Mouse (Mus musculus) midbrain, postnatal 0 days (tissue): ENCODE measurements around the gene Rnase12. TPM values are rescaled to one million over a fixed set of nuclear protein-coding genes. Genes with fewer than 3 reads are reported as not detected.

Experiments
- ATAC-seq: fragments of 200-750 bp; cut with Nextera tagmentation; 2 replicates; pipeline ENCODE4 v1.8.0; 2017; ENCODE audit warnings: moderate number of reproducible peaks, mild to moderate bottlenecking, moderate TSS enrichment, moderate library complexity; ENCODE audit not compliant: low FRiP score
- DNase-seq: peaks from one replicate; pipeline ENCODE4 v3.0.0-alpha.2; 2015; ENCODE audit warnings: low spot score
- H3K27ac ChIP-seq: fragments of 300-500 bp; sonication (generic); 2 replicates; pipeline ENCODE4 v1.5.1; 2014; ENCODE audit warnings: low read depth, mild to moderate bottlenecking, low read length, mixed read lengths
- H3K27me3 ChIP-seq: fragments of 300-500 bp; sonication (generic); 2 replicates; pipeline ENCODE4 v1.6.1; 2014; ENCODE audit warnings: low read length, control low read depth, mixed read lengths; ENCODE audit not compliant: insufficient read depth
- H3K36me3 ChIP-seq: fragments of 300-500 bp; sonication (generic); 2 replicates; pipeline ENCODE4 v1.6.1; 2014; ENCODE audit warnings: low read length, control low read depth, mixed read lengths; ENCODE audit not compliant: insufficient read depth
- H3K4me1 ChIP-seq: fragments of 300-500 bp; sonication (generic); 2 replicates; pipeline ENCODE4 v1.6.1; 2014; ENCODE audit warnings: mild to moderate bottlenecking, control low read depth, antibody characterized with exemption, low read length, mixed read lengths; ENCODE audit not compliant: insufficient read depth
- H3K4me2 ChIP-seq: fragments of 300-500 bp; sonication (generic); 2 replicates; pipeline ENCODE4 v1.6.1; 2014; ENCODE audit warnings: low read depth, mild to moderate bottlenecking, low read length, mixed read lengths; ENCODE audit not compliant: poor library complexity, severe bottlenecking
- H3K4me3 ChIP-seq: fragments of 300-500 bp; sonication (generic); 2 replicates; pipeline ENCODE4 v1.5.1; 2014; ENCODE audit warnings: low read depth, mild to moderate bottlenecking, low read length, moderate library complexity
- H3K9ac ChIP-seq: fragments of 300-500 bp; sonication (generic); replicated peaks from 2 replicates; pipeline ENCODE4 v1.6.1; 2014; ENCODE audit warnings: mild to moderate bottlenecking, low read length, moderate library complexity, mixed read lengths; ENCODE audit not compliant: poor library complexity, severe bottlenecking
- H3K9me3 ChIP-seq: fragments of 300-500 bp; sonication (generic); 2 replicates; pipeline ENCODE4 v1.6.1; 2016; ENCODE audit warnings: low read length, control low read depth
- CTCF ChIP-seq: IDR thresholded peaks from 2 replicates; pipeline ENCODE4 v1.5.1; 2016; ENCODE audit warnings: antibody characterized with exemption, mild to moderate bottlenecking
- WGBS: fragments of 180-500 bp; shearing (Covaris S2); extraction: QIAGEN DNeasy Blood & Tissue Kit; methylation state at CpG from one replicate; pipeline ENCODE4 v1.1.7; 2014; 5-methylcytosine and 5-hydroxymethylcytosine counted together
- polyA plus RNA-seq: library from polyadenylated mRNA; unstranded; fragments of >200 nt; fragmentation: Nextera tagmentation; extraction: Ambion mirVana; gene quantifications from 2 replicates; pipeline ENCODE4 v1.2.1, GENCODE M21; 2015
- total RNA-seq: library from RNA; depleted of rRNA; stranded (reverse); fragments of >200 nt; gene quantifications from 2 replicates; pipeline ENCODE4 v1.2.3, GENCODE M21; 2014

Rnase12 gene
- total and polyA plus RNA-seq, 2 experiments from 2014 or later = not detected

DNA sequence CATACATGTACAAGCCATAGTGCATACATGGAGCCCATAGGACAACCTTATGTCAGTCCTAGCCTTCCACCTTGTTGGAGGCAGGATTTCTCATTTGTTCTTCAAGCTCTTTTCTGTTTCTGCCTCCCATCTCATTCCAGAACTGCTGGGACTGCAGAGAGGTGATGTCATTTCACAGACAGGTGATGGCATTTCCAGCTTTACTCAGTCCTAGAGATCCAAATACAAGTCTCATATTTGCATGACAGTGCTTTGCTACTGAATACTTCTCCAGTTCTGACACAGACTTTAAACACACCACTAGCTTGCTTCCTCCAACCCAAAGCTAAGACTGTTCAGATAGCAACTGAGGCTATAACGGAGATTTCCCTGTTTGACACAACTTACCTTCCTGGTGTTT is 21.7 kb upstream of the Rnase12 start:
- H3K4me3 ChIP-seq = no peak overlapping the region
- TF ChIP-seq CTCF = no peak
- WGBS = 82% methylated on average over 1 of the region's 1 CpGs
- no peaks in the 10 kb centered on the region for H3K27me3 ChIP-seq
- no peak for DNase-seq
- no peak overlapping the region for H3K9ac ChIP-seq
- no peak overlapping the region for H3K4me2 ChIP-seq
- no peak for ATAC-seq
- no peak overlapping the region for H3K27ac ChIP-seq
- no peaks in the 10 kb centered on the region for H3K36me3 ChIP-seq
- H3K4me1 ChIP-seq = peaks cover 5% of the 10 kb centered on the region; the same call in 1 of the 2 replicates
- H3K9me3 ChIP-seq = no peaks in the 10 kb centered on the region

DNA sequence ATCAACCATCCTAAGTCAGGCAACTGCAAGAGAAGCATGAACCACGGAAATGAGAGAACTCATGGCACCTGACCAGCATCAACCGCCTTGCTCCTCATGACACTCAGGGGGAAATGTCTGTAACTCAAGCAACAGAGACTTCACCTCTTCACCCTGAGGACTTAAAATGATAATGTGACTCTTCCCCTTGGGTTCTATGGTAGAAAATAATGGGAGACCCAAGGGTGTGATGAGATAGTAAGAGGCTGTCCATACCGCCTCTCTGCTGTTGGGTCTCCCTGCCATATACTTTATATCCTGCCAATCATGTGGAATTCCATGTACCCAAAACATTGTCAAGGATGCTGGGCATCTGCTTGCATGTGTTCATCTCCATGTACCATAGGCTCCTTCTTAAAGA is 16.9 kb upstream of the Rnase12 start, which contains the start of gene Olfr750:
Olfr750 (minus strand) TSS at position 101 of the 400 bp plus-strand sequence.
- no peak for DNase-seq
- no peak within 1 kb of the TSS for H3K27ac ChIP-seq
- H3K4me1 ChIP-seq = no peaks in the 10 kb centered on the region
- H3K9me3 ChIP-seq = no peaks in the 10 kb centered on the region
- no peaks in the 10 kb centered on the region for H3K27me3 ChIP-seq
- no peak within 1 kb of the TSS for H3K4me2 ChIP-seq
- WGBS = 91% methylated on average over 3 of the region's 3 CpGs
- H3K4me3 ChIP-seq = no peak within 1 kb of the TSS
- no peak for ATAC-seq
- H3K36me3 ChIP-seq = no peaks in the 10 kb centered on the region
- TF ChIP-seq CTCF = no peak
- H3K9ac ChIP-seq = no peak within 1 kb of the TSS

DNA sequence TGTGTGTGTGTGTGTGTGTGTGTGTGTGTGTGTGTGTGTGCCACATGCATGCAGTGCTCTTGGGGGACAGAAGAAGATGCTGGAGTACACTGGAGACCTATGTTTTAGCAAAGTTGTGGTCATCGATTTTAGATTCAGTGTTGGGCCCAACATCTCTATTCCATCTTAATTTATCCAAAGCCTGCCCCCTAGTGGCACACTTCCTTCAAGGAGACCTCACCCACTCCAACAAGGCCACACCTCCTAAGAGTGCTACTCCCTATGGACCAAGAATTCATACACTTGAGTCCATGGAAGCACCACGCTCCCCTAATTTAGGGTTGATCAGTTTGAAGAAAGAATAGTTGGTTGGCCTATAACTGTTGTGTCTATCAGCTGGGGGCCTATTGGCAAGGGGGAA is 12.2 kb upstream of the Rnase12 start:
- H3K4me1 ChIP-seq = peaks cover 5% of the 10 kb centered on the region; the same call in 1 of the 2 replicates

DNA sequence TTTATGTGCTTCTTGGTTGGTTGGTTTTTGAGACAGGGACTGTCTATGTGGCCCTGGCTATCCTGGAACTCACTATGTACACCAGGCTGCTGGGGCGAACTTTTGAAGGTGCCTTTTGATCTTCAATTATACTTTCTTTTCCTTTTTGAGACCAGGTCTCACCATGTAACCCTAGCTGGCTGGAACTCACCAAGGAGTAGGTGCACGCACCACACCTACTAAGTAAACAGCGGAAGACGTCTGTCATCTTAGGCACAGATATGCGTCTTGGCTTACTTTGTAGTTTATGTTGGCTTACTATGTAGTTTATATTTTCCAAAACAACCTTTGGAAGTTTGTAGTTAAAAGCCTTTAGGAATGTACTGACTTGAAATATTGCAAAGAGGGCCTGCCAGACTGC is 11.5 kb upstream of the Rnase12 start:
- ATAC-seq (no peak), DNase-seq (no peak)
- WGBS = 96% methylated on average over 5 of the region's 5 CpGs
- H3K4me1 ChIP-seq = peaks cover 5% of the 10 kb centered on the region; the same call in 1 of the 2 replicates
- H3K4me3 ChIP-seq = no peak overlapping the region
- no peak overlapping the region for H3K27ac ChIP-seq
- H3K4me2 ChIP-seq = no peak overlapping the region
- no peaks in the 10 kb centered on the region for H3K27me3 ChIP-seq
- no peak overlapping the region for H3K9ac ChIP-seq
- H3K36me3 ChIP-seq = no peaks in the 10 kb centered on the region
- TF ChIP-seq CTCF = no peak
- H3K9me3 ChIP-seq = no peaks in the 10 kb centered on the region

More for the DNA sequence above, 12.2 kb upstream of the Rnase12 start:
- ATAC-seq (no peak), DNase-seq (peak; percentile 27)
- Histone ChIP-seq H3K9ac (no peak overlapping the region), H3K27ac (no peak overlapping the region), H3K36me3 (no peaks in the 10 kb centered on the region), H3K9me3 (no peaks in the 10 kb centered on the region), H3K27me3 (no peaks in the 10 kb centered on the region), H3K4me2 (no peak overlapping the region), H3K4me3 (no peak overlapping the region)
- 86% methylated on average over 2 of the region's 2 CpGs for WGBS
- TF ChIP-seq CTCF = 0 out of 2 replicates have a peak, but pooled peaks have one; percentile 23

DNA sequence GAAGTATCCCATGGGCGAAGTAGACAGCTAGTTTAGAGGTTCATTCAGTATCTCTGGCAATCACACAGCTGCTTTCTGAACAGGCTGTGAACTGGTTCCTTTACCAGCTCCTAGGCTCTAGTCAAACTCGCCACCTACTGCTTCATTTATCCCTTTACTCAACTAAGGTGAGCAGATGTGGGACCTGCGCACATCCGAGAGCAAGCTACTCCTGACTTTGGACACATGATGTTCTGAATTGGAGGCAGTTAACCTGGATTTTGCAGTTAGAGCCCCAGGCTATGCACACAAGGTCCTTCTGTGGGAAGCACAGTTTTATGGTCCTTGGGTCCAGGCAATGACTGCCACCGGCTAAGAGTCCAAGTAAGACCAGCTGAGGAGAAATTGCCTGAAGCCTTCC is 3.3 kb upstream of the Rnase12 start:
- Histone ChIP-seq H3K27me3 (no peaks in the 10 kb centered on the region), H3K4me3 (no peak overlapping the region), H3K9ac (no peak overlapping the region), H3K9me3 (no peaks in the 10 kb centered on the region), H3K4me2 (no peak overlapping the region), H3K27ac (no peak overlapping the region), H3K36me3 (no peaks in the 10 kb centered on the region), H3K4me1 (no peaks in the 10 kb centered on the region)
- DNase-seq = no peak
- ATAC-seq = no peak
- no peak for TF ChIP-seq CTCF
- 91% methylated on average over 5 of the region's 5 CpGs for WGBS

DNA sequence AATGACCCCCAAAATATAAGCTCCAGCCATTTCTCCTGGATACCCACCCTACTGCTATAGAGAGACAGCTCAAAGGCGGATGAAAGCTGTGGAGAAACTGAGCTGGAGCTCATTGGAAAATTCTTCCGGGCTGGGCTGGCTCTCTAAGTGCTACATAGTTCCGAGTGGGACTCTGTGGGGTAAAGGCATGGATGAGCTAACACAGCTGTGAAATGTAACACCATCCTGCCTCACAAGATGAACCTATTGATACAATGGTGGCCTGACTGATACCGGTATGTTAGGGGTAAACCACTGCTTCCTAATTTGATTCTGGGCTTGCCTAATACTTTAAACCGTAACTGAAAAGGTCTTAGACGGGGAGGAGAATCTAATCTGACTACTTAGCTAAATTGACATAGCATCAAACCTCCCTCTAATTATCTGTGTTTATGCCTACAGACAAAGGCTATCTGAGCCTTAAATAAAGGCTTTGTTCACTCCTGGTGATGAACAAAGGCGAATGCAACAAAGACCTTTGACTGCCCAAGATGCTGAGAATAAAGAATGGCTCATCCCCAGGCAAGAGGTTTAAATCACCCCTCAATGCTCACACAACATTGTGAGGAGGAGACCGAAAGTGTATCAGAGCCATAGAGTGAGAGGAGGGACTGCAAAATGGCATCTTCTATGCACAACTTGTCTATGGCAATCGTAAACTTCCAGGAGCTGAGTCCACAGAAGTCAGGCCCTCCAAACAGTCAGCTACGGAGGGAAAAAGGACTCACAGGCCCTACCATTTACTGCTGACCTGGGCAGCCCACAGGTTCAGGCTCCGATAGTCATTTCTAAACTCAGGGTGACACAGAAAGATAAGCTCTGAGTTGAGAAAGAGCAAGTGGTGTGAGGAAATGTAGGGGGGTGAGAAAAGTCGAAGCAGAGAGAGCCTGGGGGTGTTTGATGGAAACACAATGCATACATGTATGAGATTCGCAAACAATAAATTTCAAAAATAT is 2.9 kb downstream of the Rnase12 start:
- Histone ChIP-seq H3K4me1 (no peaks in the 10 kb centered on the region), H3K9ac (no peak overlapping the region), H3K9me3 (no peaks in the 10 kb centered on the region), H3K4me2 (no peak overlapping the region), H3K36me3 (no peaks in the 10 kb centered on the region), H3K4me3 (no peak overlapping the region), H3K27me3 (no peaks in the 10 kb centered on the region), H3K27ac (no peak overlapping the region)
- WGBS = 31% methylated on average over 13 of the region's 13 CpGs
- DNase-seq (no peak), ATAC-seq (no peak)
- no peak for TF ChIP-seq CTCF
